Mouse (Mus musculus) left cerebral cortex, adult 18-20 months (tissue): Measurements from ENCODE around the gene Etl4. TPM values are rescaled to one million over a fixed set of nuclear protein-coding genes. Genes with fewer than 3 reads are reported as not detected.
"Not testable (repeated sequence)": the region's sequence is repeated elsewhere in the genome, so short reads cannot be mapped to it uniquely, and the experiment has no call there.

Experiments used
- DNase-seq, 2 experiments: peaks; one replicate each; pipeline ENCODE4 v3.0.0; 2021 to 2022; ENCODE audit warnings: low spot score in 2 of 2, mixed read lengths in 1 of 2
- total RNA-seq, 2 experiments: library from RNA; stranded (reverse); gene quantifications; 2 replicates each; pipeline ENCODE4 v1.2.3; 2021

Etl4 gene
- total RNA-seq, 2 experiments from 2014 or later, result 130 to 158 TPM

DNA sequence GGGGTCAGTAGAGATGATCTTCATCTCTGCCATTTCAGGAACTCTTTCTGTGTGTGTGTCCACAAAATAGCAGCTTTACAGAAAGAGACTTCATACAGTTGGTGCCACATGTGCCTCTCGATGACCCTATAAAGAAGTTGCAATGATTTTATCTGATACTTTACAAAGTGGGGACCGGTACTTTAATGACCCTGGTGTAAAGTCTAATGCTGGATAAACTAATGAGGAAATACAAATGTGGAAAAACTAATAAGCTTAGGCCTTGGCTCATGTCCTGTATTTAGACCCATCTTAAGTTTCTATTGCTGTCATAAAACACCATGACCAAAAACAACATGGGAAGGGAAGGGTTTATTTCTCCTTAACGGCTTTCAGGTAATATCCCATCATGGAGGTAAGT is 729.0 kb downstream of the Etl4 start:
- no peak for DNase-seq

DNA sequence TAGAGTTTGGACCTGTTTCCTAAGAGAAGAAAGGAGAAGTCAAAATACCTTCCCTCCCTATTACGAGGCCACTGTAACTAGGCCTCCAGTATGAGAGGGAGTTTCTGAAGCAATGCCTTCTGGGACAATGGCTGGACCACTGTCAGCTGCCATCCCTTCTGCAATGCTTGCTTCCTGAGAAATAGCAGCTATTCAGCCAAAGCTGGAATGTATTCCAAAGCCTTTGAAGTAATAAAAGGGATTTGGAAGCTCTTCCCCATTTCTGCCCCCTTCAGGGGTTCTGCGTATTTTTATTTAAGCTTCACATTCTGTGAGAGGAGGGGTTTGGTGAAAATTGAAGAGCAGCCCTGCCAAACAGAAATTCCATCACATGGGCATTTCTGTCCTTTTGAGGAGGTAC is 730.1 kb downstream of the Etl4 start:
- DNase-seq, result no peak

DNA sequence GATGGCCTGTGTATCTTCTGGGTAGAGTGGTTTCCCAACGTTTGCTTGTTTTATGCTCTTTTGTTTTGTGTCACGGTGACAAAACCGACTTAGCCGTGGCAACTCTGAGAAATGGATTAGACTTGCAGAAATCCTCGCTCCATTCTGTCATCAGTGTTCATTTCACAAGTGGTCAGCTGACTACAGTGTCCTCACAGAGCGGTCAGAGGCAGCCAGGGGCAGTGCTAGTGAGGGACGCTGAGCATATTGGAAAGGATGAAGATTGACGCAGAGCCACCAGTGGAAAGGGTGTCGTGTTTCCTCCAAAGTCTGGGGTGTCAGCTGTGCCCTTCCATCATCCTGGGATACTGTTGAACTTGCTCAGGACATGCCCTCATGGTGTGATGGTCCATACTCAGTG is 733.2 kb downstream of the Etl4 start:
- no peak for DNase-seq

DNA sequence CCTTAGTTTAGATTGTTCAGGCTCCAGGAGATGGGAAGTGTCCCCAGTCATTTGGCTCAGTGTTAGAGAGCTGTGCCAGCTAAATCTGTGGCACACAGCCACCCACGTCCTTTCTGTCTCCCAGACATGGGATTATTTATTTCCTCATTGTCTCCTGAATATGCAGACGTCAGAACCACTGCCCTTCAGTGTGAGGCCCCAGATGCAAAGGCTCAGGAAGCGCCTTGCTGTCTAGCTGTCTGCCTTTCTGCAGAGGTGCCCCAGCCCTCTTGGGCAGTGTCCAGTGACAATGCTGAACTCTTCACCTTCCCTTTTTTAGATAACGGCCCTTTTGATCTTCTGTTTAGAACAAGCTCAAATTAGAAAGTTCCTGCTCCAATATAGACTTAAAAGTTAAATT is 740.2 kb downstream of the Etl4 start:
- peak; percentile 43 to 65 for DNase-seq

DNA sequence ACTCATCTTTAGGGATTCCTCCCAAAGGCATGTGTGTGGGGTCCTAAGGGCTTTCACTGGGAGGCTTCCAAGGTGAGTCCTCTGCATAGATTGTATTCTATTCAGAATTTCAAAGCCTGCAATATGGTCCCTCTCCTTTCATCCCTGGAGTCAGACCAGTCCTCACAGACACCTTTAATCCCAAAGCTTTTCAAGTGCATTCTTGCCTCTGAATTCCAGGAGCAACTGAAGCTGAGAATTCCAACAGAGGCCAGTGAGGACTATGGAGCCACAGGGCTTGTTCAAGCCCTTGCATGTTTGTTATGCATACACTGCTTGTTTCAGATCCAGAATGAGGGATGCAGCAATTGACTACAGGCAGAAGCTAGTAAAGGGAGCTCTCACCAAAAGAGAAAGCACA is 743.5 kb downstream of the Etl4 start:
- no peak for DNase-seq

DNA sequence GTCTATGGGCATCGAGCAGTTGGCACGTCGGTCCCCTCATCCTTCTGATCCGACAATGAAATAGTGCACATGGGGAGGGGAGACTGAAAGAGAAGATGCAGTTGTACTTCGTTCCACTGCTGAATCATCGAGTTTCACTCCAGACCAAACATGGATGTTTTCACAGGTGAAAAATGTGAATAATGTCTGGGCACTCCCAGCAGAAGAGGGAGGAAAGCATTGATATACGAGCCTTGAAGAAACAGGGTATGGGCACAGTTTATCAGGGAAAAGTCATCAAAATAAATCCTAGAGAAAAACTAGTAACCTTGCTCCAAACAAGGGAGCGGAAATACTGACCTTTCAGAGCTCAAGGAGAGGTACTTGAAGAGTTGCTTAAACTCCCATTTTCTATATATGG is 744.5 kb downstream of the Etl4 start:
- DNase-seq, result no peak

DNA sequence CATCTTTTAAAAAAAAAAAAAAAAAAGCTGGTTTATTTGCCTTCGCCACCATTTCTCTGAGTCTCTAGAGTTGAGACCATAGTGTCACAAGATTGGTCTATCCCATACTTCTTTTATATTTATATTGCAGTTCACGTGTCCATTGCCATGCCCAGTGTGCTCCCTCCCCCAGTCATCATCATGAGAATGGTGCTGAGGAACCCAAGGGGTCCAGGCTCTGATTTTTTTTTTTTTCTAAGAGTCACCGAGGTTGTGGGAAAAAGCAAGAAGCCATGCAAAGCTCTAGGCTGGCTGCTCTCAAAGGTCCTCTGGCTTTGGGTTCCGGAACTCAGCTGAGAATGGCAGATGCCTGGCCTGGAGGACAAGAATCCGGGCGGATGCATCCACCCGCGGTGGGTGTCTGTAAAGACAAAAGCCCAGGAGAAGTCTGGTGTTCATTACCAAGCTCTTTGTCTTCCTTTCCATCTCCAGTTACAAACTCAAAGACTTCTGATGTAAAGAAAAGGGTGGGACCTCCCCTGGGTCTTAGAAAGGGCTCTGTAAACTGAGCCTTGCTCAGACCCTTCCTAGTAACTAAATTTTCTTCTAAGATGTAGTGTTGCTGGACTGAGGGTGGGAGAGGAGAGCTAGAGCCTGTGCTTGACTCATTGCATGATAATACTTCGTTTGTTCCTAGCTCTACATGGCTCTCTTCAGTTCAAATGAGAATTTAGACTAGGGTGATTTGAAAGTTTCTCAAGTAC is 745.2 kb downstream of the Etl4 start:
- DNase-seq, result no peak

DNA sequence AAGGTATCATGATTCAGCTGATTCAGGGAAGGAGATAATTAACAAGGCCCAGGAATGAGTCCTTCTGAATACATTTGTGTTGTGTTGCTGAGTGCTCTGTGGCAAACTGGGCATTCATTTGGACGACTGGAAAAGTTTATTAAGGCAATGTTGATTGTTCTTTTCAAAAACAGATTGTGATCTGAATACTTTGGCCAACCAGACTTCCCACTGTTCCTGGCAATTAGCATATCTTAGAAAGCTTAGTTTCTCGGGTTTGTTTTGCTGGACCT is 745.7 kb downstream of the Etl4 start:
- DNase-seq, result no peak

DNA sequence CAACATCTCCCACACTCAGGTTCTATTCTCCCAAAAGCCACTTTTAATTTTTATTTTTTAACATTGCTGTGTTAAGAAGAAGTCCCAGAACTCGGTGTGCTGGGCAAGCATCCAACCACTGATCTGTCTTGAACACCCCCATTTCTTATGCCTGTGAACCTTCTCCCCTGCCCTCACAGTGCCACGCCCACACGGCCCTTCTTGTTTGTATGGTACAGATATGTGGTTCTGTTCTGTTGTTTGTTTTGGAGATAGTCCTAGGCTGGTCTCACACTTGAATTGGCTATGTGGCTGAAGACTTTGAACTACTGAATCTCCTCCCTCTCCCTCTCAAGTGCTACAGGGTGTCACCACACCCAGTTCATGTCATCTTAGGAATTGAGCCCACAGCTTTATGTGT is 748.3 kb downstream of the Etl4 start:
- peak; percentile 16 to 17 for DNase-seq

DNA sequence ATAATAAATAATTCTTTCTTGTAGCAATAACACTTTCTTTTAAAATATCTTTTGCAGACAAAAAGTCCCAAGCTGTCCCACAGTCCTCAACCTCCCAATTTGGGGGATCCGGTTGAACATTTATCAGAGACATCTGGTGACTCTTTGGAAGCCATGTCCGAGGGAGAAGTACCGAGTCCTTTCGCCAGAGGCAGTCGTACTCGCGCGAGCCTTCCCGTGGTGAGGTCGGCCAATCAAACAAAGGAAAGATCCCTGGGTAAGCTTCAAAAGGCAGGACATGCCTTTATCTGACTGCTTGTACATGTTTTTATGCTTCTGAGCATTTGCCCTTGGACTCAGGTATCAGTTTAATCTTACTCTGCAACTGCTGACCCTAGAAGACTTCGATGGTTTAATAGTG is 752.3 kb downstream of the Etl4 start:
- DNase-seq, result no peak

DNA sequence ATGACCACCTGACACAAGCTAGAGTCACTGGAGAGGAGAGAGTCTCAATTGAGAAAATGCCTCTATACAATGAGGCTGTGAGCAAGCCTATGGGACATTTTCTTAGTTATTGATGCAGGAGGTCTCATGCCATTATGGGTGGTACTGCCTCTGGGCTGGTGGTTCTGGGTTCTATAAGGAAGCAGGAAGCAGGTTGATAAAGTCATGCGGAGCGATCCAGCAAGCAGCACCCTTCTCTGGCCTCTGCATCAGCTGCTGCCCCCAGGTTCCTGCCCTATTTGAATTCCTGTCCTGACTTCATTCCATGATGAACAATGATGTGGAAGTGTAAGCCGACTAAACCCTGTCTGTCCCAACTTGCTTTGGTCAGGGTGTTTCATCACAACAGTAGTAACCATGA is 753.1 kb downstream of the Etl4 start:
- DNase-seq, result no peak

DNA sequence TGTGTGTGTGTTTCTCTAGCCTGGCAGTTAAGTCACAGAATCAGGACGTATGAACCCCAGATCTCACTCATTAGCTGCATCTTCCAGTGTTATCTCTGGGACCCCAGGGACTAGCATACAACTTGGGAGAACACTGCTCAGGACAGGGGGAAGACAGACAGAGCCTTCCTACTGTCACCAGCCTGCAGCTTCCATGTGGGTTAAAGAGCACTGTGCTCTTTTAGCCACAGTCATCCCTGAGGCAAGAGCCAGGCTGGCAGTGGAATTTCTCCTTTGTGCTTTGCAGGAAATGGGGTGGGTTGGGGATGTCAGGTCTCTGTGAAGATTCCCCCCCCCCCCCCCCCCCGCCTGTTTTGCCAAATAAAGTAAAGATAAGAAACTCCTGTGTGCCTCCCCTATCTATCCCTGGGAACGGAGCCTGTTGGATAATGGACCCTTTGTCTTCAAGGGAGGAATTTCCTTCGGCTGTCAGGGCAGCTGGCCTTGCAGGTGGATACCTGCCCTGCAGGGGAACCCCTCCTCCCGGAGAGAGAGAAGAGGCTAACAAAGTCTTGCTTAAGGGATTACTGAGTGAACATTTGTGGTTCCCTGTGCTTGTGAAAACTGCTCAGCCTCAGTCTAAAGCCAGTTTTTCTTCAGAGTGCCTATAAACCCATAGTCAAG is 755.9 kb downstream of the Etl4 start:
- no peak for DNase-seq

DNA sequence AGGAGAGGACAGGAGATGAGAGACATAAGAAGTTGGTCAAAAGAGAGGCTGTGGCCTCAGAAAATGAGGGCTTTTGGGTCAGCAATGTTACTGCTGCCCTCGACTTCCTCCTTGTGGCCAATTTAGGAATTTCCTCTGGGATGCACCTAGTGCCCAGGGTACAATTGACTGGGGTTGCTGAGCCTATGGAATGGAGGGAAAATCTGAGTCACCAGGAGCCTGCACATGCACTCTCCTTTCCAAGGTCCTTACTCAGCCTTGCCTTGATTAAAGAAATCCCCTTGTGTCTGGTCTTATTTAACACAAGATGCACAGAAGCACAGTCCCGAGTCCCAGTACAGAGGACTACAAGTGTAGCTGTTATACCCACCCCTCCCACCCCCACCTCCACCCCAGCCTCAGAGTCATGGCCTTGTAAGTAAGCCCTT is 756.5 kb downstream of the Etl4 start:
- DNase-seq, result peak; percentile 12 to 34

DNA sequence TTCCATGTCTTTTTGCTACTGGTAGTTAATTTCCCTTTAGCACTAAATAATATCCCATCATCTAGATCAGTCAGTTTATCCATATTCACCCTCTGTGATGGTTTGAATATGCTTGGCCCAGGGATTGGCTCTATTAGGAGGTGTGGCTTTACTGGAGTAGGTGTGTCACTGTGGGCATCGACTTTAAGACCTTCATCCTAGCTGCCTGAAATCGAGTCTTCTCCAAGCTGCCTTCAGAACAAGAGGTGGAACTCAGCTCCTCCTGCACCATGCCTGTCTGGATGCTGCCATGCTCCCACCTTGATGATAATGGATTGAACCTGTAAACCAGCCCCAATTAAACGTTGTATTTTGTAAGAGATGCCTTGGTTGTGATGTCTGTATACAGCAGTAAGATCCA is 758.3 kb downstream of the Etl4 start:
- no peak for DNase-seq

DNA sequence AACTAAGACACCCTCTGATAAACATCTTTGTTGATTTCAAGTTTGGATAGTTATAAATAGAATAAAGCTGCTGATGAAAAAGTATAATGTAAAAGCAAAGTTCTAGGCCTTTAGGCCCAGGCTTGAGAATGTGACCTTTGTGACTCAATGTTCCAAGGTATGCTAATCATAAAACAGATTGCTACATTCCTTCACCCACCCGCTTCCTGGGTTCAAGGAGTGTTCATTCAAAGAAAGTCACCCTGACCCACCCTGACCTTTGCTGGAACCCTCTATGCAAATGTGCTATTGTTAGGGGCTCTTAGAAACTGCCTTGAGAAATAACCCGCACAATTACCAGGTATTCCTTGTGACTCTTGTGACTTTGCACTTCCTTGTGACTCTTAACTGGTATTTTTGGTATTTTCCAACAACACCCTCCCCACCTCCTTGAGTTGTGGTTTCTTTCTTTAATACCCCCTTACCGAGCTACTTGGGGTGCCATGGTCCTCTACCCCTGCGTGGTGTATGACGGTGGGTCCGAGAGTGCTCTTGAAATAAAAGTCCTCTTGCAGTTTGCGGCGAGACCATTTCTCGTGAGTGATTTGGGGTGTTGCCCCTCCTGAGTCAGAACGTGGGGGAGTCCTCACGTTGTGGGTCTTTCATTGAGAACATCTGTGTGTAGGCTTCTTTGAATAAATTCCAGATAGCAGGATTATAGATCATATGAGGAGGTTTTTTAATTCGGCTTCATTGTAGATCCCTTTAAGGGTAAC is 758.9 kb downstream of the Etl4 start:
- not testable (repeated sequence) for DNase-seq

DNA sequence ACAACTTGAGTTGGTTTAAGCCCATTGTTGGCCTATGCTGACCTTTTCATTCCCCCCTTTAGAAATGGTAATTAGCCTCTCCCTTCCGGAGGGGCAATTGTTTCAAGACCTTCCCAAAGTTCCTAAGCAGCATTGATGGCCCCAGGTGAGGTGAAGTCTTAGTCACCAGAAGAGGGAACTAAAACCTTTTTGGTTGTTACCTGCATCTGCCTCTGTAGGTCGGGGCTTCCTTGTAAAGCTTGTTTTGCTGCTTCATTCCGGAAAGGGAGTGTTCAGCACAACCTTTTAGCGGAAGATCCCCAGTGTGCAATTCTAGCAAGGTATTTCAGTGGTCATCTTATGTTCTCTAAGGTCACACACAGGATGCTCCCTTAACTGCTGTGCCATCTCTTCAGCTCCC is 759.8 kb downstream of the Etl4 start:
- no peak for DNase-seq

DNA sequence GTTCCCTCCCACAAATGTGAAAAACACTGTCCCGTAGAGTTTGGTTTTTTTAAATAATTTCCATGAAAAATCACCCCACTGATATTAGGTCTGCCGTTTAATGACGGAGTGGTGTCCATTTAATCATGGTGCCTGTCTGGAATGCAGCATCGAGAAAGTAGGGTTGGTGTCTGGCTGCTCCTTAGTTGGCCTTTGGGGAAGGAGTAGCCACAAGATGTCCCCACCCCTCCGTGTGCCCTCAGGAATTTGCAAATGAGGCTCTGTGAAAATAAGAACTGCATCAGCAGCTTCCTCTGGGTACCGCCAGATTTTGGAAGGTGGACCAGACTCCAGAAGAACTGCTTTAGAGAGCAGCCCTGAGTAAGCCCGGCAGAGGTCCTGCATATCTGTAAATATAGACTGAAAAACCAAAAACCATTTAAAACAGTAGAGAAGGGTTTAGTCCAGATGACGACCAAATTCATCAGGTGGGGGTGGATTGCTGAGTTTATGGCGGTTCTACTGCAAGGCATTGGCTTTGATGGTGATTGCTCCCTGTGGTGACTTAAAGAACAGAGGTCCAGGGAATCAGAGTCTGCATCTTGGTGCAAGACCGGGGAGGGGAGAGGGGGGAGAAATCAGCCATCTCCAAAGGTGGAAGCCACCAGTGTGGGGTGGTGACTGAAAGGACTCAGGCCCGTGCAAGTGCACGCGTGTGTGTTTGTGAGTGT is 762.1 kb downstream of the Etl4 start:
- no peak for DNase-seq

DNA sequence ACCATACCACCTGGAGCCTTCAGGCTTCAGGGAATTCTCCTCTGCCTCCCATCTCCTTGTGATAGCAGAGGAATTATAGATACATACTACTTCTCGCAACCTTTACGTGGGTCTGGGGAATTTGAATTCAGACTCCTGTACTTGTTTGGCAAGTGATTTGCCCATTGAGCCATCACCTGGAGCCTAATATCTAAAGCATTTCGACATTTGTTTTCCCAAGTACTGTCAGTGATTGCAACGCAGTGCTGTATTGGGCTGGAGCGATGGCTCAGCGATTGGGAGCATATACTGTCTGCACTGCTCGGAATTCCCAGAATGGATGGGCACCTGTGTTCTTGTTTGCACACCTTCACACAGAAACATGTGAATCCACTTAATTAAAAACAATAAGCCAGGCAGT is 762.7 kb downstream of the Etl4 start:
- no peak for DNase-seq

DNA sequence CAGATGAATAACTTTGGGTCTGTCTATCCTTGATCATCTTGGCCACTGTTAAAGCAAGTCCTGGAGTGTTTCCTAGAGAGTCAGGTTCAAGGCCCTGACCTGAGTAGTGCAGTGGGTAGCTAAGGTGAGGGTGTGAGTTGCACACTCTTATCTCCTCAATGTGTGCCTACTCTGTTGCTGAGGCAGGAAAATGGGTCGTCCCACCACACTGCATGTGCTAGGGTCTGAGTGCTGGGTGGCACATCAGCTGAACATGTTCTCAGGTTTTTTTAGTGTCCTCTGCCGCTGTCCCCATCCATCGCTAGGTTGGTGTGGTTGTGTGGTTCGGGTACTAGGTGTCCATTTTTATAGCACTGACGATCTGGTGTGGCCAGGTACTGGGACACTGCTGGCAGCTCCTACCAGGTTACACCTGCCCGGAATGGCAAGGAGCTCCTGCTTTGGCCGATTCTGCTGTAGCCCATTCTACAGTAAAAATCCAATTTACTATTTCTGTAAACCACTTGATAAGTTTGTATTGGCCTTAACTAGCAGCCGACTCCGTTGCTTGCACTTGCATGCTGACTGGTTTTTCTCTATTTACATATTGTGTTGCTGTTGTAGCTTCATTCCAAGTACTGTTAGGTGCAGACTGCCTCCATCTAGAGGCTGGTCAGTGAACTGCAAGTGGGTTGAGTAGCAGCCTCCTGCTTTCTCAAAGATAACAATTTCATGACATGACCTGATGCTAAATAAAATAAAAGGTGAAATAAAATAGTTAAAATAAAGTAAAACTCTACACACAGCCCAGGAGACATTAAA is 763.4 kb downstream of the Etl4 start:
- peak; percentile 66 to 76 for DNase-seq

DNA sequence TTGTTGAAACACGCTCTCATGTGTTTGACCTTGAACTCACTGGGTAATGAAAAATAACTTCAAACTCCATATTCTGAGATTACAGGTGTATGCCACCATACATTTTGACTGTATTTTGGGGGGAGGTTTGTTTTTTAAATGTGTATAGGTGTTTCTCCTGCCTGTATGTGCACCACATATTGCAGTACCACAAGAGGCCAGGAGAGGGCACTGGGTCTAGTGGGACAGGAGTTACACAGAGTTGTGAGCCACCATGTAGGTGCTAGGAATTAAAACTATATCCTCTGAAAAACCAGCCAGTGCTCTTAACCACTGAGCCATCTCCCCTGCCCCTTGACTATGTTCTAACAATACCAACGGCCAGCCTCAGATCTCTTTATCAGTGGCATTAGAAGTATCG is 766.8 kb downstream of the Etl4 start:
- DNase-seq, result no peak

DNA sequence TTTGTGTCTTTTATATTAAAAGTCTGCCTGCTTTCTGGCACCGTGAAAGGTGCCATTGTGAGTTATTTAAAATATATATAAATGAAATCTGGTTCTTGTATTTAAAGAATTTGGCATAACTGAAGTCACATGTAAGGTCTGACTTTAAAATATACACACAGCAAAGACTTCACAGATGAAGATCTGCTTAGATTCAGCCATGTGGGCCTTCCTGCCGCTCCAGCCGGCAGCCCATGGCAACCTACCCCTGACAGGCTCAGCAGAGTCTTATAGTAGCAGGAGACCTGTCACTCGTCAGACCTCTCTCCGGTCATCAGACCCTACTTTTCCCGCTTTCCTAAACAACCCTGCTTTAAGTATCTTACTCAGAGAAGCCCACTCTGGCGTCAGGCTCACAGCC is 769.2 kb downstream of the Etl4 start:
- no peak for DNase-seq
